Mouse (Mus musculus) midbrain, postnatal 0 days (tissue): ENCODE measurements around the gene 2310007B03Rik. TPM values are rescaled to one million over a fixed set of nuclear protein-coding genes. Genes with fewer than 3 reads are reported as not detected.

Experiments
- ATAC-seq: fragments of 200-750 bp; cut with Nextera tagmentation; 2 replicates; pipeline ENCODE4 v1.8.0; 2017; ENCODE audit warnings: moderate number of reproducible peaks, mild to moderate bottlenecking, moderate TSS enrichment, moderate library complexity; ENCODE audit not compliant: low FRiP score
- DNase-seq: peaks from one replicate; pipeline ENCODE4 v3.0.0-alpha.2; 2015; ENCODE audit warnings: low spot score
- H3K27ac ChIP-seq: fragments of 300-500 bp; sonication (generic); 2 replicates; pipeline ENCODE4 v1.5.1; 2014; ENCODE audit warnings: low read depth, mild to moderate bottlenecking, low read length, mixed read lengths
- H3K27me3 ChIP-seq: fragments of 300-500 bp; sonication (generic); 2 replicates; pipeline ENCODE4 v1.6.1; 2014; ENCODE audit warnings: low read length, control low read depth, mixed read lengths; ENCODE audit not compliant: insufficient read depth
- H3K36me3 ChIP-seq: fragments of 300-500 bp; sonication (generic); 2 replicates; pipeline ENCODE4 v1.6.1; 2014; ENCODE audit warnings: low read length, control low read depth, mixed read lengths; ENCODE audit not compliant: insufficient read depth
- H3K4me1 ChIP-seq: fragments of 300-500 bp; sonication (generic); 2 replicates; pipeline ENCODE4 v1.6.1; 2014; ENCODE audit warnings: mild to moderate bottlenecking, control low read depth, antibody characterized with exemption, low read length, mixed read lengths; ENCODE audit not compliant: insufficient read depth
- H3K4me2 ChIP-seq: fragments of 300-500 bp; sonication (generic); 2 replicates; pipeline ENCODE4 v1.6.1; 2014; ENCODE audit warnings: low read depth, mild to moderate bottlenecking, low read length, mixed read lengths; ENCODE audit not compliant: poor library complexity, severe bottlenecking
- H3K4me3 ChIP-seq: fragments of 300-500 bp; sonication (generic); 2 replicates; pipeline ENCODE4 v1.5.1; 2014; ENCODE audit warnings: low read depth, mild to moderate bottlenecking, low read length, moderate library complexity
- H3K9ac ChIP-seq: fragments of 300-500 bp; sonication (generic); replicated peaks from 2 replicates; pipeline ENCODE4 v1.6.1; 2014; ENCODE audit warnings: mild to moderate bottlenecking, low read length, moderate library complexity, mixed read lengths; ENCODE audit not compliant: poor library complexity, severe bottlenecking
- H3K9me3 ChIP-seq: fragments of 300-500 bp; sonication (generic); 2 replicates; pipeline ENCODE4 v1.6.1; 2016; ENCODE audit warnings: low read length, control low read depth
- CTCF ChIP-seq: IDR thresholded peaks from 2 replicates; pipeline ENCODE4 v1.5.1; 2016; ENCODE audit warnings: antibody characterized with exemption, mild to moderate bottlenecking
- WGBS: fragments of 180-500 bp; shearing (Covaris S2); extraction: QIAGEN DNeasy Blood & Tissue Kit; methylation state at CpG from one replicate; pipeline ENCODE4 v1.1.7; 2014; 5-methylcytosine and 5-hydroxymethylcytosine counted together
- polyA plus RNA-seq: library from polyadenylated mRNA; unstranded; fragments of >200 nt; fragmentation: Nextera tagmentation; extraction: Ambion mirVana; gene quantifications from 2 replicates; pipeline ENCODE4 v1.2.1, GENCODE M21; 2015
- total RNA-seq: library from RNA; depleted of rRNA; stranded (reverse); fragments of >200 nt; gene quantifications from 2 replicates; pipeline ENCODE4 v1.2.3, GENCODE M21; 2014

2310007B03Rik gene
- total and polyA plus RNA-seq, 2 experiments from 2014 or later, result 0.07 to 0.88 TPM

DNA sequence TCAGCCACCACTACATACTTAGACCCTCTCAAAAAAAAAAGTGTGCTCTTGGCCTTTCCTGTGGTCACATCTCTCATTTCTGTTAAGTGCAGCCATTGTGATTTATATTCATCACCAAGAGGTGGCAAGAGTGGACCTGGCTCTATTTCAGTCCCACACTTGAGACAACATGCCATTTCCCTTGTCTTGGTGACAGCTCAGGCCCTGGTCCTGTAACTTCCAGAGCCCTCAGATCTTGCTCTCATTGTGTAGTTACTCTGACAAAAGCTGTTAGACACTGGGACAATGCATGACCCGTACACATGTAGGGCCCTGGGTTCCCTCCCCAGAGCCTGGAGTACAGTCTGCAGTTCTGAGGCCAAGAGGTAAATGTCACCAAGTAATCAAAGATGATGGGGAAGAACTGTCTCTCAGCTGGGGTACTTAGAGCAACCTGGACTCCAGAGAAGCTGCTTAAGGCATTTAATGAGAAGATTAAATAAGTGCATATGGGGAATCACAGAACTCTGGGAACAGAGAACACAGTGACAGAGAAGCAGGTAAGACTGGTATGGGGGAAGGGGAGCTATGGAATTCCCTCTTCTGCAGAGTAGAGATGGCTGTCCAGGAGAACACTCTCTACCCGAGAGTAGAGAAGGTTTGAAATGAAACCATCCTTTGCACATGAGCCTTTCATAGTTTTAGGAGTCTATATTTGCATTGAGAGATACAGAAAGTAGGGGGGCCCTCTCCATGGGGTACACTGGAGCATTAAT lies 9.7 kb downstream of the 2310007B03Rik start:
- Histone ChIP-seq H3K36me3 (no peaks in the 10 kb centered on the region), H3K27ac (no peak overlapping the region), H3K4me2 (no peak overlapping the region), H3K27me3 (no peaks in the 10 kb centered on the region), H3K4me3 (no peak overlapping the region), H3K9me3 (no peaks in the 10 kb centered on the region), H3K9ac (no peak overlapping the region), H3K4me1 (no peaks in the 10 kb centered on the region)
- no peak for DNase-seq
- WGBS, result 75% methylated on average over 2 of the region's 2 CpGs
- ATAC-seq, result no peak
- no peak for TF ChIP-seq CTCF

DNA sequence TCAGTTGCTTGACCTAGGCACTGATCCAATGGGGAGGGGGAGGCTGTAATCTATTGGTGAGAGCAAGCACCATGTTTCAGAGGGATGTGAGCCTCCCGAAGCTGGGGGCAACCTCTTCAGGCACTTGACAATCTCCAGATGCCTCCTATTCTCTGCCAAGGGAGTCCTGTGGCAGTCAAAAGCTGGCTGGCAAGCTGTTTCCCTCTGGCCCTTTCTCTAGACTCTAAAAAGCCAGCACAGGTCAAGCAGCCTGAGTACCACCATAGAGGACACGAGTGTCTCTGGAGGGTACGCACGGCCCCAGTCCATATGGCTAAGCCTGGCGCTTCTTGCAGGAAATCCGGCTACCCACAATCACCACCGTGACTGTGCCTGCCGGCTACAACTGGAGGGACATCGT lies 16.6 kb downstream of the 2310007B03Rik start:
- 79% methylated on average over 9 of the region's 9 CpGs for WGBS

DNA sequence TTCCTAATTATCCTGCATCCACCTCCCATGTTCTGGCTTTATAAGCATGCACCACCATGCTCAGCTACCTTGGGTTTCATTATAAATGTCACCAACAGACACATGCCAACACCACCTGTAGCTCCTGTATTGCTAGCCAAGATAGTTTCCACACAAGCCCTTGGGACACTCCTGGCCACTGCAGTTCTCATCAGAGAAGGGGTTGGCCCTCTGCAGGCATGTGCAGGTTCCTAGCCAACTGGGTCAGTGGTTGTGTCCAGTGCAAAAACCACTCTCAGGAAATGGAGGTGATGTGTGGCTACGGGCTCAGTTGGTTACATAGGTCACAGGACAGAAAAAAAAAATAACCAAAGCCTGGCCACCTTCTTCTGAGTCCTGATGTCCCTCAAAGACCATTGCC lies 17.9 kb downstream of the 2310007B03Rik start:
- WGBS, result 92% methylated on average over 1 of the region's 1 CpGs

More for the DNA sequence above, 16.6 kb downstream of the 2310007B03Rik start:
- DNase-seq (peak; percentile 46), ATAC-seq (no peak)
- Histone ChIP-seq H3K9ac (no peak overlapping the region), H3K27me3 (no peaks in the 10 kb centered on the region), H3K4me2 (no peak overlapping the region), H3K27ac (no peak overlapping the region), H3K4me1 (no peaks in the 10 kb centered on the region), H3K36me3 (no peaks in the 10 kb centered on the region), H3K9me3 (no peaks in the 10 kb centered on the region), H3K4me3 (no peak overlapping the region)
- TF ChIP-seq CTCF, result no peak

DNA sequence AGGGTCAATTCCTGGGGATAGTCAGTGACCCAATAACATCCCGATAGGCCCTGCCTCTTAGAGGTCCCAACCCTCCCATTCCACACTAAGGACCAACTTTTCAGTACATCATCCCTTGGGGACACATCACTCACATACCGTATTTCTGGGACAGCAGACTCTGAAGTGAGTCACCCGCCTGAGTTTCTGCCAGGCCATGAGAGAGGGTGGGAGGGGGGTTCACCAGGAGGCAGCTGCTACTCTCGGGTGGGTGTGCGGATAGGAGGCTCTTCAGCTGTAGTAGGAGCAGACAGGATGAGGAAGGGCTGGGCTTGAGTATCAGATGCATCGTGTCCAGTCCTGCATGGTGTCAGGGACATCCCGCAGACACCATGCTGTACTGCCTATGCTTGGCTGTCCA lies 21.0 kb downstream of the 2310007B03Rik start:
- ATAC-seq (no peak), DNase-seq (no peak)
- no peaks in the 10 kb centered on the region for H3K36me3 ChIP-seq
- TF ChIP-seq CTCF, result no peak
- H3K9ac ChIP-seq, result no peak overlapping the region
- H3K27me3 ChIP-seq, result no peaks in the 10 kb centered on the region
- H3K4me1 ChIP-seq, result no peaks in the 10 kb centered on the region
- H3K4me2 ChIP-seq, result no peak overlapping the region
- H3K9me3 ChIP-seq, result no peaks in the 10 kb centered on the region
- H3K27ac ChIP-seq, result no peak overlapping the region
- WGBS, result 83% methylated on average over 7 of the region's 7 CpGs
- H3K4me3 ChIP-seq, result no peak overlapping the region

More for the DNA sequence above, 17.9 kb downstream of the 2310007B03Rik start:
- H3K27me3 ChIP-seq, result no peaks in the 10 kb centered on the region
- no peak for TF ChIP-seq CTCF
- DNase-seq, result no peak
- no peak overlapping the region for H3K27ac ChIP-seq
- H3K9ac ChIP-seq, result no peak overlapping the region
- H3K9me3 ChIP-seq, result no peaks in the 10 kb centered on the region
- no peaks in the 10 kb centered on the region for H3K36me3 ChIP-seq
- ATAC-seq, result no peak
- H3K4me3 ChIP-seq, result no peak overlapping the region
- H3K4me2 ChIP-seq, result no peak overlapping the region
- H3K4me1 ChIP-seq, result no peaks in the 10 kb centered on the region

DNA sequence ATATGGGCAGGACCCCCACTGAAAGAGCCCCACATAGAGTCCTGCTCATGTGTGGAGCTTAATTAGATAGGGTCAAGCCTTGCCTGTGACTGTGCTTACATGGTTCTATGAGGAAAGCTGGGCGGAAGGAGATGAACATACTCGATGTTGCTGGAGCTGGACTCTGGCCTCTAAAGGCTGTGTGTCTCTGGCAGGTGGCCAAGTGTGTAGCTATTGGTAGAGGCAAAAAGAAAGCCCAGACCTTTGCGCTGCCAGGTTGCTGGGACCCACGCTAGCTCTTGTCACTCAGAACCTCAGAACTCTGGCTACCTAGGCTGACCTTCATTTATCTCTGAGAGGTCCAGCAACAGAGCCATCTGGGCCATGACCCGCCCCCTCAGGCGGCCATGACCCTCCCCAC lies 22.2 kb downstream of the 2310007B03Rik start:
- Histone ChIP-seq H3K4me1 (no peaks in the 10 kb centered on the region), H3K4me2 (no peak overlapping the region), H3K9me3 (no peaks in the 10 kb centered on the region), H3K36me3 (no peaks in the 10 kb centered on the region), H3K27ac (no peak overlapping the region), H3K27me3 (no peaks in the 10 kb centered on the region), H3K4me3 (no peak overlapping the region), H3K9ac (no peak overlapping the region)
- no peak for TF ChIP-seq CTCF
- ATAC-seq, result no peak
- WGBS, result 82% methylated on average over 6 of the region's 6 CpGs
- DNase-seq, result peak; percentile 17

DNA sequence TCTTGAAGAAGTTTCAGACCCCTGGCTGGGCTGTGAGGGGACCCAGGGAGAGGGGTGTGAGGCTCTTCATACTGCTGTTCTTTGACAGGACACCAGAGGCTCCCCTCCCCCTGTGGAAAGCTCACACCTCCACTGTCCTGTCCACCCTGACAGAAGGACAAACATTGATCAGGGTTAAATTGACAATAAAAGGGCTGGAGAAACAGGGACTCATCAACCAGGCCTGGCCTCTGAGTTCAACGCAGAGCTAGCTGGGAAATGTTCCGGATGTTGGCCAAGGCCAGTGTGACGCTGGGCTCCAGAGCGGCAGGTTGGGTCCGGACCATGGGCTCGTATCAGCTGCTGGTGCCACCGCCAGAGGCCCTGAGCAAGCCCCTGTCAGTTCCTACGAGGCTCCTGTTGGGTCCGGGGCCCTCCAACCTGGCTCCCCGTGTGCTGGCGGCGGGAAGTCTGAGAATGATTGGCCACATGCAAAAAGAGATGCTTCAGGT lies 25.7 kb downstream of the 2310007B03Rik start, which contains the start of gene Agxt:
Gene Agxt, plus strand, starts transcription at position 205 of the 491 bp plus-strand sequence.
- ATAC-seq (no peak), DNase-seq (no peak)
- Histone ChIP-seq H3K27me3 (no peaks in the 10 kb centered on the region), H3K27ac (no peak within 1 kb of the TSS), H3K9ac (no peak within 1 kb of the TSS), H3K4me1 (no peaks in the 10 kb centered on the region), H3K9me3 (no peaks in the 10 kb centered on the region), H3K4me3 (no peak within 1 kb of the TSS), H3K36me3 (no peaks in the 10 kb centered on the region), H3K4me2 (no peak within 1 kb of the TSS)
- 86% methylated on average over 12 of the region's 12 CpGs for WGBS
- no peak for TF ChIP-seq CTCF
